Mouse (Mus musculus) forebrain, embryonic 16.5 days (tissue): ENCODE data around the gene Cadps. TPM values are rescaled to one million over a fixed set of nuclear protein-coding genes. Genes with fewer than 3 reads are reported as not detected.

Source experiments
- ATAC-seq: fragments of 200-750 bp; cut with Nextera tagmentation; 2 replicates; pipeline ENCODE4 v1.8.0; 2017; ENCODE audit warnings: mild to moderate bottlenecking, moderate library complexity
- H3K27ac ChIP-seq: fragments of 300-500 bp; sonication (generic); 2 replicates; pipeline ENCODE4 v1.5.1; 2014; ENCODE audit warnings: low read length, control low read depth
- H3K27me3 ChIP-seq: fragments of 300-500 bp; sonication (generic); replicated peaks from 2 replicates; pipeline ENCODE4 v1.6.1; 2014; ENCODE audit warnings: low read length; ENCODE audit not compliant: control insufficient read depth, insufficient read depth
- H3K36me3 ChIP-seq: fragments of 300-500 bp; sonication (generic); 2 replicates; pipeline ENCODE4 v1.6.1; 2014; ENCODE audit not compliant: control insufficient read depth, insufficient read depth
- H3K4me1 ChIP-seq: fragments of 300-500 bp; sonication (generic); replicated peaks from 2 replicates; pipeline ENCODE4 v1.6.1; 2014; ENCODE audit warnings: low read length; ENCODE audit not compliant: control insufficient read depth, insufficient read depth
- H3K4me2 ChIP-seq: fragments of 300-500 bp; sonication (generic); 2 replicates; pipeline ENCODE4 v1.6.1; 2014; ENCODE audit warnings: mild to moderate bottlenecking, low read length, control low read depth
- H3K4me3 ChIP-seq: fragments of 300-500 bp; sonication (generic); replicated peaks from 2 replicates; pipeline ENCODE4 v1.5.1; 2014; ENCODE audit warnings: mild to moderate bottlenecking, low read length, control low read depth
- H3K9ac ChIP-seq: fragments of 300-500 bp; sonication (generic); replicated peaks from 2 replicates; pipeline ENCODE4 v1.6.1; 2014; ENCODE audit warnings: low read depth, low read length, control low read depth
- H3K9me3 ChIP-seq: fragments of 300-500 bp; sonication (generic); 2 replicates; pipeline ENCODE4 v1.6.1; 2016; ENCODE audit warnings: low read length; ENCODE audit not compliant: control insufficient read depth
- WGBS: fragments of 180-500 bp; shearing (Covaris S2); extraction: QIAGEN DNeasy Blood & Tissue Kit; methylation state at CpG from one replicate; pipeline ENCODE4 v1.1.7; 2014; 5-methylcytosine and 5-hydroxymethylcytosine counted together
- polyA plus RNA-seq: library from polyadenylated mRNA; unstranded; fragments of >200 nt; fragmentation: Nextera tagmentation; extraction: Ambion mirVana; gene quantifications from 2 replicates; pipeline ENCODE4 v1.2.1, GENCODE M21; 2015

Cadps gene
- polyA plus RNA-seq, 1 experiment from 2014 or later: 30.3 TPM

DNA sequence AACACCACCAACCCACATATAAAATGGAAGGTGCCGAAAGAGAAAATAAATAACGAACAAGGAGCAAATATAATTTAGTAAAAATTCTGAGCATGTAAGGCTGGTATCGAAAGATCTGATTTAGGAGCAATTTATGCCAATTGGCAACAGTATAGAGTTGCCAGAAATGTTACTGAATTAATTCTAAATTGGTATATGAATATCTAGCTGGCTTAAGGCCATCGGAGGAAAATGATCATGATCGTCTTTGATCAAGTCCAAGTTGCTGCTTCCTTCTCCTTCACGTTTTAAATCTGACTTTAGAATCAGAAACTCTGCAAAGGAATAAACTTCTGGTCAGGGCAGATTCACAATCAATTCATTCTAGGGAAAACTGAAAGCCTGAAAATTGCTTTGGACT, 374.0 kb downstream of the Cadps start:
- H3K4me2 ChIP-seq: no peak overlapping the region
- ATAC-seq: 0 out of 2 replicates have a peak, but pooled peaks have one; percentile 22

DNA sequence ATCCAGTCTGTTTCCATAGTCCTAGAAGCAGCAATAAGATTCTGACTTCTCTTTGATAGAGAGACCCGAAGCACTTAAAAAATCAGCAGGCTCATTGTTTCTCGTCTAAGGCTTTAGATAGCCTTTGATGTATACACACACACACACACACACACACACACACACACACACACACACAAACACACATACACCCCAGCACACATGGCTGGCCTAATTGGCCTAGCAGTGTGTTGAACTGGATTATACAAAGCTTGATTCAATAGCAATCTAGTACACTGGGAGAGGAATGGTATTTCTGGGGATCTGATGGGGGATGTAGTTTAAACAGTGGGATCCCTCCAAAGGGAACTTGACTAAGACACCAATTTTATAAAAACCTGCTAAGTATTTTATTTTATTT, 381.9 kb downstream of the Cadps start:
- H3K4me2 ChIP-seq: no peak overlapping the region
- H3K9ac ChIP-seq: no peak overlapping the region
- 17% methylated on average over 2 of the region's 2 CpGs for WGBS
- H3K9me3 ChIP-seq: no peaks in the 10 kb centered on the region
- ATAC-seq: no peak
- no peak overlapping the region for H3K27ac ChIP-seq
- no peaks in the 10 kb centered on the region for H3K36me3 ChIP-seq
- no peaks in the 10 kb centered on the region for H3K27me3 ChIP-seq
- no peak overlapping the region for H3K4me3 ChIP-seq
- peaks cover 3% of the 10 kb centered on the region; the same call in 1 of the 2 replicates for H3K4me1 ChIP-seq

More for the DNA sequence above, 374.0 kb downstream of the Cadps start:
- no peak overlapping the region for H3K4me3 ChIP-seq
- H3K4me1 ChIP-seq: no peaks in the 10 kb centered on the region
- H3K27ac ChIP-seq: peak overlapping the region; percentile 10; the same call in 1 of the 2 replicates
- no peaks in the 10 kb centered on the region for H3K27me3 ChIP-seq
- 78% methylated on average over 6 of the region's 6 CpGs for WGBS
- H3K36me3 ChIP-seq: no peaks in the 10 kb centered on the region
- no peak overlapping the region for H3K9ac ChIP-seq
- no peaks in the 10 kb centered on the region for H3K9me3 ChIP-seq

- no peak for ATAC-seq
- no peaks in the 10 kb centered on the region for H3K27me3 ChIP-seq
- peaks cover 3% of the 10 kb centered on the region; the same call in 1 of the 2 replicates for H3K4me1 ChIP-seq
- no peak overlapping the region for H3K9ac ChIP-seq
- H3K4me2 ChIP-seq: no peak overlapping the region
- H3K36me3 ChIP-seq: no peaks in the 10 kb centered on the region
- no peaks in the 10 kb centered on the region for H3K9me3 ChIP-seq
- no peak overlapping the region for H3K4me3 ChIP-seq
- 85% methylated on average over 4 of the region's 4 CpGs for WGBS
- H3K27ac ChIP-seq: no peak overlapping the region
These were observed 384.9 kb downstream of the Cadps start for GRCm38 (mm10) chr14:12437976-12438375.

DNA sequence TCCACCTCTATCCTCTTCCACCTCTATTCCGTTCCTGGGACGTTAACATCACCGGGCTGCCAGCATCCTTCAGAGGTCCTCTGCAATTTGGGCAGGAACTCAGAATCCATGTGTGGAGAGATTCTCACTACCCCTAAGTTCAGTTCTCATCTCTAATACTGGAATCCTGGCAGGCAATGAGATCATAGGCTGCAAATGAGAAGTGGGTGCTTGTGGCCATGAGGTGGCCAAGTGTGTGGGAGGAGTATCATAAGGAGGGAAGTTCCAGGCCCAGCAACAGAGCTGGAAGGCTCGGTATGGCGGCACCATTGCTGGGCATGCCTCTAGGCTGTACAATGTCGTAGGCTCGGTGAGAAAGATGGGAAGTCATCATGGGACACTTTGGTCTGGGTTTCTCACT, 385.5 kb downstream of the Cadps start:
- peak overlapping the region; percentile 41 for H3K27ac ChIP-seq
- no peak overlapping the region for H3K9ac ChIP-seq
- no peaks in the 10 kb centered on the region for H3K27me3 ChIP-seq
- peaks cover 3% of the 10 kb centered on the region; the same call in 1 of the 2 replicates for H3K4me1 ChIP-seq
- no peaks in the 10 kb centered on the region for H3K9me3 ChIP-seq
- H3K4me3 ChIP-seq: no peak overlapping the region
- H3K4me2 ChIP-seq: no peak overlapping the region
- no peak for ATAC-seq
- 89% methylated on average over 7 of the region's 7 CpGs for WGBS
- no peaks in the 10 kb centered on the region for H3K36me3 ChIP-seq

- no peak overlapping the region for H3K9ac ChIP-seq
- H3K4me3 ChIP-seq: no peak overlapping the region
- H3K36me3 ChIP-seq: no peaks in the 10 kb centered on the region
- peaks cover 3% of the 10 kb centered on the region; the same call in 1 of the 2 replicates for H3K4me1 ChIP-seq
- no peaks in the 10 kb centered on the region for H3K9me3 ChIP-seq
- H3K27me3 ChIP-seq: no peaks in the 10 kb centered on the region
- H3K27ac ChIP-seq: peak overlapping the region; percentile 41
- WGBS: 70% methylated on average over 14 of the region's 14 CpGs
- no peak overlapping the region for H3K4me2 ChIP-seq
- ATAC-seq: peak; percentile 82
These were observed 385.9 kb downstream of the Cadps start for GRCm38 (mm10) chr14:12436903-12437368.

DNA sequence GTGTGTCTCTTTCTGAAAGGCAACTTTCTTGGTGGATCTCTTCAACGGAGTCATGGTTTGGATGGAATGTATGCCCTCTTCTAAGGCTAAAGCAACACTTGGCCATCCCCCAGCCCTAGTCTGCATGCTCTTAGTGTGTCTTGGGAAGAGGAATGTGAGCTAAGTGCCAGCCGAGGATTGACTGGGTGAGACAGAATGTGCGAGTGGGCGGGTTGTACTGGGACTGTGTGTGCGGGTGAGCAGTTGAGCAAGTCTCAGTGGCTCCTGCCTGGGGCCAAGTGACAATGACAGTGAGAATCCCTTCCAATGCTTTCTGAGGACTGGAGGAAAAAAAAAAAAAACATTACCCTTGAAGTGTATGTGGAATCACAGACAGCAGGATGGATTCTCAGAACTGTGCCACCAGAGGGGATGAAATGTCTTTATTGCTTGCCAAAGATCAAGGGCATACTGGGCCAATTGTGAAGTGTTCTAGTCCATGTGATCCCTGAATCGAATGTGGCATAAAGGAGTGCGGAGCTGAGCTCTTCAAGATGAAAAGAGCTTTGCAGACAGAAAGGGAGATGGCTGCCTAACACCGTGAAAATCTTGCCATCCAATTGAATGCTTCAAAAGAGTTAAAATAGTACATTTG, 394.7 kb downstream of the Cadps start:
- Histone ChIP-seq H3K4me1 (no peaks in the 10 kb centered on the region), H3K4me3 (no peak overlapping the region), H3K9ac (no peak overlapping the region), H3K4me2 (no peak overlapping the region), H3K27ac (no peak overlapping the region), H3K36me3 (no peaks in the 10 kb centered on the region; the same call in 1 of the 2 replicates), H3K27me3 (no peaks in the 10 kb centered on the region), H3K9me3 (no peaks in the 10 kb centered on the region)
- WGBS: 67% methylated on average over 8 of the region's 8 CpGs
- ATAC-seq: peak; percentile 68

GRCm38 (mm10) chr14:12425311-12425710, 397.6 kb downstream of the Cadps start:
- no peak overlapping the region for H3K4me2 ChIP-seq
- 56% methylated on average over 6 of the region's 6 CpGs for WGBS

DNA sequence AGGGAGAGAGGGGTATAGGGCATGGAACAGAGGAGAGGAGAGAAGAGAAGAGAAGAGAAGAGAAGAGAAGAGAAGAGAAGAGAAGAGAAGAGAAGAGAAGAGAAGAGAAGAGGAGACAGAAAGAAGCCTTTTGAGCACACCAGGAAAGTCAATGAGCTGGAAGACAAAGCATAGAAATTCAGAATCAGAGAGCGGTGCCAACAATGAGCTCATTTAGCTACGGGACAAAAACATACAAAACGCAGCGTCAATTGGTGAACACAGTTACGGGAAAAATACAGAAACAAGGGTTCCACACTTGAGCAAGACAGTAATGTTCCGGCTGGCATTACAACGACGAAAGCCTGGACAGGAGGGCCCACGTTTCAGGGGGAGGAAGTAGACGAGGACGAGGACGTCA, 412.6 kb downstream of the Cadps start:
- ATAC-seq: no peak
- Histone ChIP-seq H3K4me2 (no peak overlapping the region), H3K9ac (no peak overlapping the region), H3K4me1 (peaks cover 7% of the 10 kb centered on the region; the same call in 1 of the 2 replicates), H3K4me3 (no peak overlapping the region), H3K27me3 (no peaks in the 10 kb centered on the region), H3K27ac (no peak overlapping the region), H3K9me3 (no peaks in the 10 kb centered on the region), H3K36me3 (no peaks in the 10 kb centered on the region)
- WGBS: 37% methylated on average over 12 of the region's 12 CpGs

More at GRCm38 (mm10) chr14:12425311-12425710, 397.6 kb downstream of the Cadps start:
- no peak overlapping the region for H3K9ac ChIP-seq
- no peaks in the 10 kb centered on the region for H3K4me1 ChIP-seq
- no peaks in the 10 kb centered on the region for H3K27me3 ChIP-seq
- H3K36me3 ChIP-seq: no peaks in the 10 kb centered on the region; the same call in 1 of the 2 replicates
- H3K9me3 ChIP-seq: no peaks in the 10 kb centered on the region
- ATAC-seq: no peak
- no peak overlapping the region for H3K4me3 ChIP-seq
- H3K27ac ChIP-seq: no peak overlapping the region

- Histone ChIP-seq H3K4me2 (no peak overlapping the region), H3K36me3 (no peaks in the 10 kb centered on the region), H3K4me1 (peaks cover 7% of the 10 kb centered on the region; the same call in 1 of the 2 replicates), H3K4me3 (no peak overlapping the region), H3K27ac (no peak overlapping the region), H3K9me3 (no peaks in the 10 kb centered on the region), H3K27me3 (no peaks in the 10 kb centered on the region), H3K9ac (no peak overlapping the region)
- no peak for ATAC-seq
- WGBS: 82% methylated on average over 3 of the region's 3 CpGs
These were observed 413.1 kb downstream of the Cadps start for GRCm38 (mm10) chr14:12409811-12410210.
